Mouse (Mus musculus) kidney, postnatal 14 days (tissue): ENCODE measurements around the gene Gpd2.
A peak's percentile ranks its signal among the peaks of the same experiment; 100 is the strongest.

ENCODE experiments used
- DNase-seq: peaks from one replicate; pipeline ENCODE4 v3.0.0; 2022; ENCODE audit warnings: mixed read lengths

Gene Gpd2

DNA sequence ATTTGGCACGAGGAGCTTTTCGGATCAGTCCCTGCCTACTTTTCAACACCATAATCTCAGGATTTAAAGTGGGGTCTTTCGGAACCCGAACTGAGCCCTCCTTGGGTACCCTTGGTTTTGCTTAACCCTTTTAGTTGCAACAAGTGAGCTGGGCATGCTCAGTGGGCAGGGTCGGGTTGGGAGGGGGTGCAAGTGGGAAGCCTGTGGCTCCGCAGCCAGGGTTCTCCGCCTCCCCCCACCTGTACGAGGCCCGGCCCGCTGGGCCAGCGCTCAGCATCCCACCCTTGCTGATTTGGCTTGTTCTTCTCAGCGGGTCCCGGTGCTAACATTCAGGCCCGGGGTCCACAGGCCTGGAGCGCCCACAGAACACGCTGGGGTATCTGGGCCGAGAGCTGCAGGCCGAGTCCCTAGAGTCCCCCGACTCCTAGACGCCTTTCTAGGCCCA is at the start of gene Gpd2:
TSS of gene Gpd2 (plus strand) at position 161 of the 445 bp plus-strand sequence.
- no peak for DNase-seq

DNA sequence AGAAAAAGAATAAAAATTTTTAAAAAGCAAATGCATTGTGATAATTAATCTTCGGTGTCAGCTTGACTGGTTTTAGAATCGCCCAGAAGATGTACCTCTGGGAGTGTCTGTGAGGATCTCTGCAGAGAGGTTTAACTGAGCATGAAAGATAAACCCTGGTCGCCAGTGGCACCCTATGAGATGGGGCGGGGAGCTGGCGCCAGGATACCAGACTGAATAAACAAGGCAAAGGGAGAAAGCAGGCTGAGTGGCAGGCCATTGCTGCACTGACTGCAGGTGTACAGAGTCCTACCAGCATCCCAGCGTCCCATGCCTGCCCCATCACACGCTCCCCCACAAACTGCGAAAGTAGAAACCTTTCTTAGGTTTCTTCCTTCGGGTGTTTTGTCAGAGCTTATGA is 49.2 kb upstream of the Gpd2 start:
- no peak for DNase-seq

DNA sequence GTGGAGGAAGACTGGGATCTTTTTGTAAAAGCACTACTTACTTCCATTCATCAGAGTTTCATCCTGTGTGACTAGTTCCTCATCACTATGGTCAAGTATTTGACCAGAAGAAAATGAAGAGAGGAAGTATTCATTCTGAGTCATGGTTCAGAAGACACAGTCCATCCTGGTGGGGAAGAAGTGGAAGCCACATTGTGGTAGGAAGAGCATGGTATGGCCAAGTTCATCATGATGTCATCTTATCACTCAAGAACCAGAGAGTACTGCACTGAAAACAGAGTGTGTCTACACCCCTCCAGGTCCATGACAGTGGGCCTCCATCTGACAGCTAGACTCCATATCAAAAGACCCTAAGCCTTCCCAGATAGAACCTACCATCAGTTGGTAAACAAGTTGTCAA is 46.6 kb upstream of the Gpd2 start:
- no peak for DNase-seq

DNA sequence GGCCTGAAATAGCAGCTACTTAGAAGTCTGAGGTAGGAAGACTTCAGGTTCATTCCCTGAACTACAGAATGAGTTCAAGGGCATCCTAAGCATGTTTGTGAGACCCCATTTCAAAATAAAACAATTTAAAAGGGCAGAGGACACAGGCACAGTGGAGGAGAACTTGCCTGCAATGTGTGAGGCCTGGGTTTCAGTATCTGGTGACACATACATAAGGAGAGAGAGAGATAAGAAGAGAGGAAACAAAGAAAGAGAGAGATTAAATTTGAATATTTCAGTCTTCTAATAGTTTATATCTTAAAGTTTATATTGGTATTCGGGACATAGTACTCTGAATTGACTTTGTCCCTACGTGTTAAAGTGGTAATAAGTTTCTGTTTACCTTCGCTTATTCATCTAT is 38.4 kb upstream of the Gpd2 start:
- DNase-seq = no peak

DNA sequence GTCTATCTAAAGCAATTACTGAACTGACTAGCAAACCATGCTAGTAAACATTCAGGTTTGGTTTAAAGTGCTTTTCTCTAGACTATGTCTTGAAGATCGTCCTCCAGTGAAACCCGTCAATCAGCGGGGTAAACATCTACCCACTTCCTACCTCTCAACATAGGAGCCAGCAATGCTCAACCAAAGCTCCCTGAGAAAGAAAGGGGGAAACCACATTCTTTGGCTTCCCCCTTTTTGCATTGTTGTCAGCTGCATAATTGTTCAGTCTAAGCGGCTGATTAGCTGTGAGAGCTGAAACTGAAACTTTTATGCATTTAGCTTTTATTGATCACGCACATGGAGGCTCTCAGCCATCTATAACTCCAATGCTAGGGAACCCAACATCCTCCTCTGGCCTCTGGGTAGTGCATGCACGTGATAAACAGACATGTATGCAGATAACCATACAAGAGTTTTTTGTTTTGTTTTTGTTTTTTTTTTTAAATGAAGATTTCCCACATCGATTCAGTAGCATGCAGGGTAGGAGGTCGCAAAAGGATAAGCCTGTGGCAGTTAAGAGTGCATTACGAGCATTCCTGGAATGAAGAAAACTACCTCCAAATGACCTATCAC is 28.9 kb upstream of the Gpd2 start:
- DNase-seq = no peak

DNA sequence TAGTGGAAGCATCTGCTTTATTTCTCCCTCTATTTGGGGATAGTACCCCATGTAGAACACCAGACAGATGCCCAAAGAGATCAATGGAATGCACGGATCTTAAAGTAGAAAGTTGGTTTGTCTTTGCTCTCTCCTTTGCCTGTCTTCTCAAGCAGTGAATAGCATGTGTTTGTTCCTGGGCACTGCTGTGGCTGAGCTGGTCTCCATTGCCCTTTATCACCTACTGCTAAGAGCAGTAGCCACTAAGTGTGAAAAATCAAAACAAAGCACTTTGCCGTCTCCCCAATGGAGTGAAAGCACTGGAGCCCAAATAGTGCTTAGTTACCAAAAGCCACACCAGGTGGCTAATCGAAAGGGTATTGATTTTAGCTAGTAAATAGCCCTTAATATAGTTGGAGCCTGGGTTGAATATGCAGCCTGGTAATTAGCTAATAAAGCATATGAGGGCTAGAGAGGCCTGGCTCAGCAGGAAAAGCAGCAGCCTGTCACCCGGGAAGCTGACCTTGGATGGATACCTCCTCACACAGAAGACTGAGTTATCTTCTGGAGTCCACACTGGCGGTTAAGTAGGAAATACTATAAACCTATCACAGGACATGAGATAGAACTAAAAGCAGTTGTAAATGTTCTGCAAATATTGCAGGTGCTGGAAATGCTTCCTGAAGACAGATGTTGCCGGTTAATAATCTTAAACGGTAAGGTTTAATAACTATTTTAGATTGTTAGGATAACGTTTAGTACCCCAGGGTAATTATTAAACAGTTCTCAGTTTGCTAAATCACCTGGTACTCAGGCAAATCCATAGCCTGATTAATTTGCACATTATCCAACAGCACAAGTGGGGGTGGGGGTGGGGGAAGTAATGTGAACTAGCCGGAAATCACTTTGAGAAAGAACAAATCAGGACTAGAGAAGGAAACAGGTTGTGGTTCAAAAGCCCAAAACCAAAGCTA is 26.1 kb upstream of the Gpd2 start:
- no peak for DNase-seq

DNA sequence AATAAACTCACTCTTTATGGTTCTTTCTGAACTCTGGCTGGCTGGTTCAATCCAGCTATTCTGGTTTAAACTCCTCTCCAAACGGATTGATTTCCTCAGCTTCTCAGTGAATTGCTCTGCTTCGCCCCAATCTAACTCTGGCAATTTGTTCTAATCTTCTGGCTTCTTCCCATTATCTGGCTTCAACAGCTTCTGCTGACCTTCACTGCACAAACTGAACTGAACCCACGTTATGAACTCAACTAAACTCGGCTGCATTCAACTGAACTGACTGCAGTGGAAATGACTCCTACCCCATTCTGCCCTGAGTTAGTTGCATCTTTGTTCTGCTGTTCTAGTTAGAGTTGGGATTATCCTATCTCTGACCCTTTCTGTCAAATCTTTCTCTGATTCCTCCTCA is 24.1 kb upstream of the Gpd2 start:
- no peak for DNase-seq

DNA sequence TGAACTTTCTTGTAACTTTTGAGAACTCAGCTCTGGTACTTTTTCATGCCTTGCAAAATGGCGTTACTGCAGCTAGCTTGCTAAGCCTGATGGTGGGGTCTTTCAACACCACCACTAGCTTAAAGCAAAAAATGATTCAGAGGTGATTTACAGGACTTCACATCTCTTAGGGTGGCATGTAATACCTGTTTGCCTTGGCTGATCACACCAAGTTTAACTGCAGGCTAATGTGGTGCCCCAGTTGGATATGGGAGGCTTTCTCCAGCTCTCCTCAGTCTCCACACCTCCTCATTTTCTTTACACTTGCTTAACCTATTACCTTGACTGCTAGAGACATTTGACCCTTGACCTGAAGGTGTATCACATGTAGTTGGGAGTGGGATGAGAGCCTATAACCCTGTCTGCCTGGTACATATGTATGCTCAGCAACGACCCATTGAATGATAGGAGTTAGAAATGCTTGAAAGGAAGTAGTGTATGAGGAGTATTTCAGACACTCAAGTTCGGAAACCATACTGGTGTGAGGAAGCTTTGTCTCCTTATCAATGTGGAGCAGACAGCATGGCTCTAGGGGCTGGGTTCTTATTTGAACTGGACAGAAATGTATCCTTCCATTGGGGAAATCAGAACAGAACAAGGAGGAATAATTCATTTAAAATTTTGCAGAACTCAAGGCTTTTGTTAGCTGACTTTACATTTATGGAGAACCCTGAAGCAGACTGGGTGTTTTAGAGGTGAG is 14.0 kb upstream of the Gpd2 start:
- no peak for DNase-seq

DNA sequence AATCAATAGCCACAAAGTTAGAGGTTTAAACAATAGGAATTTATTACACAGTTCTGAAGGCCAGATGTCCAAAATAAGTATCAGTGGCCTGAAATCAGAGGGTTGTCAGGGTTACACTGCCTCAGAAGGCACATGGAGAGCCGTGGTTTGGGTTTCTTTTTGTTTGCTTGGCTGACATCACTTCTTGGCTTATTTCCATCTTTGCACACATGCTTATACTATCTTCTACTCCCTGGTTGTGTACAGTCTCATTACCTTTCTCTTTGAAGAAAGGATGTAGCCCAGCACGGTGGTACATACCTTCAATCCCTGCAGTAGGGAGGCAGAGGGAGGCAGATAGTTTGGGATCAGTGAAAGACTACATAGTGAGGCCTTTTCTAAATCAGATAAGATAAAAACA is 12.2 kb upstream of the Gpd2 start:
- no peak for DNase-seq

DNA sequence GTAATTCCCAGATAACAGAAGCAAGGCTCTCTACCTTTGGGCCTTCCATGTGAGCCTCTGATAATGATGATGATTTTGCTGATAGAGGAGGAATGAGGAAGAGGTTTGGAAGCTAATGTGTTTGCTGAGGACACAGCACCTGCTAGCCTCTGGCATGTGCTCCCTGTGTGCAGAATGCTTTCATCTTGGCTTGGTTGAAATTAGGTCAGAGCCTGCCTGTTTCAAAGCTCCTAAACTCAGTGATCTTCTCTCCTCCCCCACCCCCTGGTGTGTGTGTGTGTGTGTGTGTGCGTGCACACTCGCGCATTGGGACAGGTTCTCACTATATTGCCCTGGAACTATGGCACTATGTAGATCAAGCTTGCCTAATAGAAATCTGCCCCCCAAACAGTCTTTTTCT is 10.0 kb upstream of the Gpd2 start:
- no peak for DNase-seq

DNA sequence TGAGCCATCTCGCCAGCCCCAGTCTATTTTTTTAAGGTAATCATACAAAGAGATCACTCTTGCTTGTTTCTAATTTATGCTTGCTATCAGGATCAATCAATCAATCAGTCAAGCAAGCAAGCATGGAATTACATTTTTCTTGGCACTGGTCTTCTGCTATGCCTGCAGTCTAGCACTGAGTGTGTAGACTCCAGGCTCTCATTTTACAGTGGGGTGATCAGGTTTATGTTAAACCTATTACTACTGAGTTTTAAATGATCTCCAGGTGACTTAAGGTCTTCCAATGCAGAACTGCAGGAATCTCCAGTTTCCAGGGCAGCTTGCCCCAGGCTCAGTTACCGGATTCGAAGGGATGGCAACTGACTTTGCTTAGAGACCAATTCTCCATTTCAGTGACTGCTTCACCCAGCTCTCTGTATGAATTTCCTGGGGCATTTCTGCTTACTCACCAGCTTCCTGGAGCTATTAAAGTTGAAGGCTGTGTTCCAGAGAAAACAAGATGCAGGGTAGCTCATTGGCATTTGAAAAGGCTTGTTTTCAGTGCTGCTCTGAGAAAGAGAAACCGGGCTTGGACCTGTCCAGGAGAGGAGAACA is 7.7 kb upstream of the Gpd2 start:
- DNase-seq = no peak

DNA sequence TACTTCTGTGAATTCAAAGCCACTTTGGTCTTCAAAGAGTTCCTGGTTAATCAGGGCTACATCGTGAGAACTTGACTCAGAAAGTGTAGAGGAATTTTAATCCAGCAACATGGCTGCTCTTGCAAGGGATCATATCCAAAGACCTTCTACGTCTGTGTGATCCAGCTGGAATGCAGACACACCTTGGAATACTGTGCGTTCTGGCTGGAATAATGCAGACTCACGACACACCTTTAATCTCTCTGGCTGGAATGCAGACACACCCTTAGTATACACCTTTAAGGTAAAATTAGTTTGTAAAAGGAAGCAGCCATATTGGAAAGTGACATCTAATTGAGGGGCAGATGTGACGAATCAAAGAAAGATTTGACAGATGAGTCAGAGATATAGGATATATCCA is 6.0 kb upstream of the Gpd2 start:
- no peak for DNase-seq

DNA sequence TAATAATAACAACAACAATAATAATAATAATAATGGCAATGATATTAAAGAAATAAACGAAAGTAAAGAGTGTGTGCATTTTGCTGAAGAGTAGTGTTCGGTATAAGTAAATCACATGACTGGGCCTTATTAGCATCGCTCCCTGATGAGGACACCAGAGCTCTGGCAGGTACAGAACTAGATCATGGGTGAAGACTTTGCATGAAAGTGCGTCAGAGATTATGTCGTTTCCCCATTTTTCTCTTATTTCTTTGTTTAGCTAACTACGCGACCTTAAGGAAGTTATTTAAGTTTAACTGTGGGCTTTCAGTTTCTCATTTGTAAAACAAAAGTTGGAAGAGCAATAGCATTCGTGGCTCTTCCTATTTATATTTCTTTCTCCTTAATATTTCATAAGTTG is 5.1 kb upstream of the Gpd2 start:
- no peak for DNase-seq

DNA sequence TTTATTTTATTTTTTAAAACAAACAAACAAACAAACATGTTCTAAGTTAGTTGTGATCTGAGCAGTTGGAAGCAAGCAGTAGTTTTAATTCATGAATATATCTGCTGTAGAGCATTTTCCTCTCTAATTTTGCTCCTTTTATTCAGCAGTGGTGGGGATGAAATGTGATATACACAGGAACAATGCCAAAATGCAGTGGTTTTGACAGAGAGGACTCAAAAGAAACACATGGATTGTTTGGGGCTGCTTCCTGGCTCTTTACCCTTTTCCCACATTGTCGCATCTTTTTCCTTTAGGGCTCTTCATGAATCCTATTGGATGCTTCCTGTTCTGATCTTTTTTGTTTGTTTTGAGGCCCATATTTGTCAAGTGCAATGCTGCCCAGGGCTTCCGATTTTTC is 1.2 kb upstream of the Gpd2 start:
- no peak for DNase-seq

DNA sequence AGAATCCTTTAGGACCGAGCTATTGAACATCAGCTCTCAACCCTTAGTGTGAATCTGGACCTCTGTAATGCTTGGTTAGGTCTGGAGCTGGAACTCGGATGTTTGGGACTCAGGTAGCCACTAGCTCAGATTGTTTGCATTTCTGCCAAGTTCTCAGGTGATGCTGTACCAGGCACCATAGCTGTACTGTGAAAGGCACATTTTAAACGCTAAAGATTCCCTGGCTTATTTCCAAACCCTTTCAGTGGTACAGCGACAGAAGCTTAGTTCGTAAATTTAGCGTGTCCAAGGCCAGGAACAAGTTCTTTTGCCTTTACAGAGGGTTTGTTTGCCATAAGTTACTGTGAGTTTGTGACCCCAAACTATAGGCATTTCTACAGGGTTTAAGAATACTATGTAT is 409 bp upstream of the Gpd2 start:
- no peak for DNase-seq

DNA sequence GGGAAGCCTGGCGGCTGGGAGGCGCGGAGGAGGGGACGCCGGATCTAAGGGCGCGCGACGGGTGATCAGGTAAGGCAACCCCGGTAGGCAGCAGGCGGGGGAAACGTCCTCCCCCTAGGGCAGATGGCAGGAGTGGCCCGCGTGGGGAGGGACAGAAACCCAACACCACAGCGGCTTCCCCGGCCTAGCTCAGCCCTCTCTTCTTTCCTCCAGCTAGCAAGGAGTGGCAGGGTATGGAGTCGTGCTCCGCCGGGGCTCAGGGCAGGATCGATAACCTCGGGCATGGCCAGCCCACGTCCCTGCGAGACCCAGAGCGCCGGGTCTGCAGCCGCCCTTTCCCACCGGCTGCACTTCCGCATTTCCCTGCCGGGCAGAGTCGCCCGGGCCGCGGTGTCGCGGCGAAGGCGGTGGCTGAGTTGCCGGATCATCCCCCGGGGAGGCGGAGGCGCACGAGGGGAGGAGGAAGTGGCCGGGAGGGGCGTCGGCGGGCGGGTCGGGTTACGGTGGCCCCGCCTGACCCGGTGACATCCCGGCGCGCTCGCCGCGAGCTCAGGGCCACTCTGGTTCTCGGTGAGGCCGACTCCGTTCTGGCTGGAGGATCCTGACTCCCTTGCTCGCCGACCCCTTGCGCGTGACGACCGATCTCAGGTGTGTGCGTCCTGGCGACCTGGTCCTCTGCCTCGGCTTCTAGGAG is 632 bp downstream of the Gpd2 start:
- peak; percentile 92 for DNase-seq

DNA sequence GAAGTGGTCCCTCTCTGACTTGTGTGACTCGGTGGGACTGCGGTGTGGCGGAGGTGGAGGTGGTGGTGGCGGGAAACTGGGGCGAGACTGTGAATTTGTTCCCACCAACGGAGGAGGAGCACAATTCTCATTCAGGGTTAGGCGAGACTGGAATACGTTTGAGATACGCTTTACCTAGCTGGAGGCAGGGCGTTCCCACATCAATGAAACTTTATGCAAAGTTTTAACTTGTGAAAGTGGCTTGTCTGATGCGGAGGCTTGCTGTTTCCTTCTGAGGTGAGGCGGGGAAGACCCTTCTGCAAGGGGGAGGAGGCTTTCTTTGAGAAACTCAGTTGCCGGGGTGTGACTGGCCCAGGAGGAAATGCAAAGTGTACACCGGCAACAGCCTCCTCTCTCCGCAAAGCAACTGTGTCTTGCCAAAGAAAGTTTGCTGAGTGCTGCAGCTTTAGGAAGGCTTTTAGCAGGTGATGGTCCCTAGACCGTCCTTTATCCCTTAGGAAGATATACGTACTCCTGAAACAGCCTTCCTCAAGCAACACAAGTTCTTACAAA is 1.3 kb downstream of the Gpd2 start:
- no peak for DNase-seq

DNA sequence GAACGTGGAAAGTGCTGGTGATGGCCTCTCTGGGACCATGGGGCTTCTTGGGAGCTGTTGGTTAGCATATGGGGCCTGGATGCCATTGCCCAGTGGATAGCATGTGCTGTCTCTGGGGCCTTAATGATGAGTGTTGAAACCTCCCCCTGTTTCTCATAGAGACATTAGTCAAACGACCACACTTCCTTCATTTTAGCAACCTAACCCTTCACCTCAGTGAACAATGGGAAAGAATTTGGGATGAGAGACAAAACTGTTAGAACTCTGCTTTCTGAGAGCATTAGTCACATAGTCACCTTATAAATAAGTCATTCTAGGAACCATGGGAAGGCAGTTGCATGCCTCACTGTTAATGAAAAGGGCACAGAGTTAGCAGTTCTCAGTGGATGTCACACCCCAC is 1.9 kb downstream of the Gpd2 start:
- DNase-seq = no peak

DNA sequence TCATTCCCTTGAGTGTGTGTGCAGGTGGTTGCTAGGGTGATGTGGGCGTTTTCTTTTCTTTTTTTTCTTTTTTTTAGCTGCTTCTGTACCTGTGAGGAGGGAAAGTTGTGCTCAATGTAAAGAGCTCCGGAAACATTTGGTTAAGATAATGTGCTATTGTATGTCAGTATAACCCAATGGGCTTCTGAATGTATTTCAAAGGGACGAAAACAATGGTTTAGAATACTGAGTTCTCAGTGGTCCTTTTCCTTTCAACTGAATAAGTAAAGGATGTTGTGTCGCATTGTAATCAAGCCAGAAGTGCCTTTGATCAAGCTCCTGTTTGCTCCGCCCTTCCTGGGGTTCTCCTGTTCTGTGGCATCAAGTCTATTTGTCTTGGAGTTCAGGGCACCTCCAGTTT is 6.6 kb downstream of the Gpd2 start:
- no peak for DNase-seq

DNA sequence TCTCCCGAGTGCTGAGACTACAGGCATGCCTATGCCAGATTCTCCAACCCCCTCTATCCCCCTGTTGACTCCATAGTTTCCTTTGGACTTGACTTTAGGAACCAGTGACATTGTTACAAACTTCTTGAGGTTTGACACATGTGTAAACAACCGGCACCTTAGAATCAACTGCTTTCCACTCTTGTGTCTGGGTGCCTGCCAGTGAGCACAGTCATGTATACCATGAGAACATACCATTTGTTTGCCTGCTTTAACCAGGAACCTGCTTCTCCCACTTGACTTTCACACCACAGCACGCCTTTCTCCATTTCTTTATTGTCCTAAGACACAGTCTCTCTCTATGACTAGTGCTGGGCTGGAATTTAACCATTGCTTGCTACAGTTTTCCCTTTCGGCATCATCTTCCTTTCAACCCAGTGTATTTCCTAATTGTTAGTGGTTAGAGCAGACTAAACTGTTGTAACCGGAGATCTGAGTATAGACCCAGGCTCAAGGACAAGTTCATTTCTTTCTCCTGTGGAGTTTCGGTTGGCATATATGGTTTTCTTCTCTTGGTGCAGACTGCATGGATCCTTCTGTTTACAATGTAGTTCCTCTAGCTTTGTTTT is 8.4 kb downstream of the Gpd2 start:
- no peak for DNase-seq

DNA sequence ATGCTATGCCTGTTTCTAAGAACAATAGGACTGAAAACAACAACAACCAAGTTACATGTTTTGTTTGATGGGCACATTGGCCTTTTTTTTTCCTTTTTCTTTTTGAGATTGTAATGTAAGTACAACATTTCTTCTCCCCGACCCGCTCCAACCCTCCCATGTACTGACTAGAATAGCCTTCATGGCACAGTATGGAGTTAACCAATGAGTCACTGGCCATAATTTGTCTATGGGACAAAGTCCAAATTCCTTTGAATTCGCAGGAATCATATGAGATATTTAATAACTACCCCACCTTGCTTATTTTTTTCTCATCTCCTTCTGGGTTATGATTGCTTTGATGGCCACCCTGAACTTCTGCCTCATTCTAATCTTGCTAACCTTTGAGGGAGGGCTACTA is 12.7 kb downstream of the Gpd2 start:
- no peak for DNase-seq
